Mouse (Mus musculus): Measurements from ENCODE around the gene Atxn2.

- TF ChIP-seq POLR2A (IDR thresholded peaks at IDR 0.05; ENCODE audit: low read depth, low read length) (no peak), CTCF (conservative IDR thresholded peaks at IDR 0.05; ENCODE audit: insufficient read depth, insufficient read length, low read depth, low read length) (no peak)
These were observed 99.4 kb downstream of the Atxn2 start for GRCm38 (mm10) chr5:121810331-121811151.

Measured in kidney, adult 2 months (tissue).